Comparison of ENCODE assay signal across 36 mouse cellular contexts in genomic region chr2:105035985-105036384, GRCm38 (mm10). TPM values are rescaled to one million over a fixed set of nuclear protein-coding genes. Genes with fewer than 3 reads are reported as not detected.
DNase-seq lines count a peak whose midpoint lies in the region; ATAC-seq and TF ChIP-seq lines count a peak whose summit lies in the region.
"Had no signal": no experiment of that assay in that cellular context is flagged by ENCODE, and none has a peak within 500 bp of the region (broad histone marks: within the 10 kb centered on the region; RNA-seq: fewer than 3 reads in every experiment).

No protein-coding gene starts in this region.

- no peak for TF ChIP-seq POLR2A in CH12.LX (IDR thresholded peaks at IDR 0.05; ENCODE audit: low read depth, low read length)

- TF ChIP-seq CTCF in CH12.LX (conservative IDR thresholded peaks at IDR 0.05 in 1 of 2, IDR thresholded peaks at IDR 0.05 in 1 of 2; ENCODE audit: low read depth in 2 of 2, low read length in 2 of 2), result no peak
- no peak for TF ChIP-seq CTCF in Patski (IDR thresholded peaks at IDR 0.05)

- no peak for ATAC-seq in forebrain, embryonic 14.5 days
- no peak for ATAC-seq in forebrain, embryonic 11.5 days (replicated peaks; ENCODE audit: low FRiP score)
- peak; percentile 77; the same call in 1 of the 2 replicates for ATAC-seq in kidney, embryonic 16.5 days (ENCODE audit: low FRiP score, low TSS enrichment)
- ATAC-seq in Patski, result peak; percentile 35
- ATAC-seq: CD4-positive, CD25-positive, alpha-beta regulatory T cell, adult 4 months; forebrain, embryonic 13.5 days had no signal

- CTCF ChIA-PET in Patski (lab: Charles Lee), result no interaction called here

- no peak overlapping the region for H3K27ac ChIP-seq in forebrain, embryonic 14.5 days (ENCODE audit: low read depth, low read length)
- no peak overlapping the region for H3K27ac ChIP-seq in forebrain, embryonic 11.5 days (ENCODE audit: low read depth, low read length)
- peak overlapping the region; percentile 81 for H3K27ac ChIP-seq in kidney, embryonic 16.5 days (ENCODE audit: low read length)
- no peak overlapping the region for H3K27ac ChIP-seq in CH12.LX (ENCODE audit: insufficient read depth, low read depth)
- H3K27ac ChIP-seq: forebrain, embryonic 13.5 days; heart, embryonic 10.5 days; heart, embryonic 15.5 days; hindbrain, embryonic 15.5 days; limb, embryonic 10.5 days; limb, embryonic 15.5 days; liver, embryonic 13.5 days; neural tube, embryonic 12.5 days had no signal

- DNase-seq in forebrain, embryonic 14.5 days (ENCODE audit: low spot score), result peak; percentile 4
- DNase-seq in forebrain, embryonic 11.5 days (ENCODE audit: low spot score), result no peak
- no peak for DNase-seq in kidney, postnatal 10 days
- peak; percentile 34 for DNase-seq in CH12.LX (ENCODE audit: extremely low read depth)
- DNase-seq in Patski (ENCODE audit: low read depth, low spot score), result no peak
- DNase-seq in thymus, postnatal 0 days (ENCODE audit: low spot score), result no peak
- DNase-seq: cerebellum, adult 2 months; cerebellum, postnatal 14 days; gastrocnemius, postnatal 25 days; heart, postnatal 36 days; layer of hippocampus, postnatal 36 days; liver, embryonic 13.5 days; lung, adult 18-20 months; lung, postnatal 10 days; midbrain, embryonic 14.5 days; right cerebral cortex, postnatal 14 days; thymus, postnatal 36 days had no signal

- H3K4me1 ChIP-seq in forebrain, embryonic 14.5 days (ENCODE audit: control insufficient read depth, insufficient read depth, low read length), result no peaks in the 10 kb centered on the region; the same call in 1 of the 2 replicates
- H3K4me1 ChIP-seq in forebrain, embryonic 11.5 days (replicated peaks; ENCODE audit: control insufficient read depth, insufficient read depth, low read length), result no peaks in the 10 kb centered on the region
- H3K4me1 ChIP-seq in kidney, embryonic 16.5 days (ENCODE audit: insufficient read depth, low read length), result peaks cover 24% of the 10 kb centered on the region
- peaks cover 2 to 23% of the 10 kb centered on the region in 2 experiments; a peak in 3 of 4 replicates for H3K4me1 ChIP-seq in CH12.LX (ENCODE audit: control insufficient read depth in 1 of 2, insufficient read depth in 2 of 2)
- H3K4me1 ChIP-seq: heart, embryonic 15.5 days; hindbrain, embryonic 15.5 days; limb, embryonic 15.5 days had no signal

- H3K9me3 ChIP-seq in forebrain, embryonic 14.5 days (replicated peaks; ENCODE audit: control insufficient read depth, low read length), result no peaks in the 10 kb centered on the region
- no peaks in the 10 kb centered on the region for H3K9me3 ChIP-seq in forebrain, embryonic 11.5 days (ENCODE audit: control insufficient read depth, low read length)
- no peaks in the 10 kb centered on the region for H3K9me3 ChIP-seq in kidney, embryonic 16.5 days (ENCODE audit: low read length)
- H3K9me3 ChIP-seq in CH12.LX (replicated peaks; ENCODE audit: low read length), result no peaks in the 10 kb centered on the region
- H3K9me3 ChIP-seq: forebrain, embryonic 13.5 days; heart, embryonic 10.5 days; heart, embryonic 15.5 days; hindbrain, embryonic 15.5 days; limb, embryonic 10.5 days; limb, embryonic 15.5 days; liver, embryonic 13.5 days; neural tube, embryonic 12.5 days had no signal

- H3K4me3 ChIP-seq in forebrain, embryonic 14.5 days (ENCODE audit: low read depth, low read length), result no peak overlapping the region
- H3K4me3 ChIP-seq in forebrain, embryonic 11.5 days (ENCODE audit: low read depth, low read length), result no peak overlapping the region
- no peak overlapping the region for H3K4me3 ChIP-seq in kidney, embryonic 16.5 days (ENCODE audit: low read length)
- no peak overlapping the region for H3K4me3 ChIP-seq in CH12.LX (replicated peaks in 1 of 3; ENCODE audit: low read depth in 2 of 3, low read length in 2 of 3, poor library complexity in 1 of 3)
- H3K4me3 ChIP-seq: erythroblast, embryonic 14.5 days; forebrain, embryonic 13.5 days; heart, embryonic 10.5 days; heart, embryonic 15.5 days; hindbrain, embryonic 15.5 days; limb, embryonic 10.5 days; limb, embryonic 15.5 days; liver, embryonic 13.5 days; neural tube, embryonic 12.5 days had no signal

- H3K27me3 ChIP-seq in forebrain, embryonic 14.5 days (replicated peaks; ENCODE audit: control insufficient read depth, insufficient read depth, low read length), result no peaks in the 10 kb centered on the region
- no peaks in the 10 kb centered on the region for H3K27me3 ChIP-seq in forebrain, embryonic 11.5 days (ENCODE audit: control insufficient read depth, insufficient read depth, low read length)
- no peaks in the 10 kb centered on the region for H3K27me3 ChIP-seq in kidney, embryonic 16.5 days (ENCODE audit: insufficient read depth, low read length)
- H3K27me3 ChIP-seq in CH12.LX (replicated peaks), result no peaks in the 10 kb centered on the region
- no peaks in the 10 kb centered on the region for H3K27me3 ChIP-seq in Patski
- H3K27me3 ChIP-seq: forebrain, embryonic 13.5 days; heart, embryonic 15.5 days; hindbrain, embryonic 15.5 days; limb, embryonic 15.5 days; liver, embryonic 13.5 days; neural tube, embryonic 12.5 days had no signal

- H3K4me2 ChIP-seq in forebrain, embryonic 14.5 days (ENCODE audit: low read length), result no peak overlapping the region
- no peak overlapping the region for H3K4me2 ChIP-seq in forebrain, embryonic 11.5 days (ENCODE audit: low read depth, low read length, severe bottlenecking)
- H3K4me2 ChIP-seq in kidney, embryonic 16.5 days (replicated peaks; ENCODE audit: low read depth, low read length), result peak overlapping the region; percentile 4; the same call in 1 of the 2 replicates
- peak overlapping the region; percentile 51; the same call in 1 of the 2 replicates for H3K4me2 ChIP-seq in CH12.LX (ENCODE audit: insufficient read depth, low read depth, poor library complexity, severe bottlenecking)
- H3K4me2 ChIP-seq: forebrain, embryonic 13.5 days; heart, embryonic 15.5 days; hindbrain, embryonic 15.5 days; limb, embryonic 15.5 days; liver, embryonic 13.5 days; neural tube, embryonic 12.5 days had no signal

- POLR2A ChIA-PET in Patski (lab: Charles Lee), result no interaction called here

- in situ Hi-C loops in CH12.LX (cut with MboI; ENCODE audit: low pct_ligation_motif_present, low pct_unique_long_range_greater_than_20kb, low sequenced_read_pairs) (no loop called here), Patski (cut with MboI; ENCODE audit: low pct_unique_long_range_greater_than_20kb) (no loop called here)

- no peaks in the 10 kb centered on the region for H3K79me2 ChIP-seq in CH12.LX (replicated peaks; ENCODE audit: control insufficient read depth, extremely low read depth, insufficient read depth, poor library complexity, severe bottlenecking)

- TF ChIP-seq EP300 in CH12.LX (IDR thresholded peaks at IDR 0.05; ENCODE audit: low read length), result no peak

- TF ChIP-seq RAD21 in CH12.LX (IDR thresholded peaks at IDR 0.05; ENCODE audit: low read depth, low read length), result no peak

- H3K36me3 ChIP-seq in forebrain, embryonic 14.5 days (ENCODE audit: control insufficient read depth, insufficient read depth, low read length), result no peaks in the 10 kb centered on the region
- H3K36me3 ChIP-seq in forebrain, embryonic 11.5 days (ENCODE audit: control insufficient read depth, insufficient read depth, low read length), result no peaks in the 10 kb centered on the region
- H3K36me3 ChIP-seq in kidney, embryonic 16.5 days (ENCODE audit: insufficient read depth, low read length), result no peaks in the 10 kb centered on the region
- H3K36me3 ChIP-seq in CH12.LX (replicated peaks in 1 of 2; ENCODE audit: control insufficient read depth in 1 of 2, insufficient read depth in 1 of 2, low read length in 1 of 2), result no peaks in the 10 kb centered on the region
- H3K36me3 ChIP-seq: heart, embryonic 10.5 days; heart, embryonic 15.5 days; hindbrain, embryonic 15.5 days; limb, embryonic 10.5 days; limb, embryonic 15.5 days; liver, embryonic 13.5 days; neural tube, embryonic 12.5 days had no signal

- dilution Hi-C loops in CH12.LX (cut with MboI; ENCODE audit: extremely low pct_ligation_motif_present, extremely low pct_unique_long_range_greater_than_20kb, low sequenced_read_pairs), result no loop called here

- no peak overlapping the region for H3K9ac ChIP-seq in forebrain, embryonic 14.5 days (ENCODE audit: low read length)
- H3K9ac ChIP-seq in forebrain, embryonic 11.5 days (ENCODE audit: low read length), result no peak overlapping the region
- no peak overlapping the region for H3K9ac ChIP-seq in kidney, embryonic 16.5 days (replicated peaks; ENCODE audit: low read length)
- H3K9ac ChIP-seq in CH12.LX (ENCODE audit: insufficient read depth, low read depth), result no peak overlapping the region
- H3K9ac ChIP-seq: forebrain, embryonic 13.5 days; heart, embryonic 15.5 days; hindbrain, embryonic 15.5 days; limb, embryonic 15.5 days; liver, embryonic 13.5 days; neural tube, embryonic 12.5 days had no signal

- WGBS in forebrain, embryonic 14.5 days, result 34% methylated on average over 11 of the region's 11 CpGs
- 54% methylated on average over 11 of the region's 11 CpGs for WGBS in forebrain, embryonic 11.5 days
- WGBS in kidney, embryonic 16.5 days, result 15% methylated on average over 11 of the region's 11 CpGs

TF ChIP-seq in CH12.LX, 34 proteins besides CTCF, POLR2A, EP300 and RAD21:
- no peak for TF ChIP-seq ELF1 (IDR thresholded peaks at IDR 0.05; ENCODE audit: low read depth, low read length)
- peak; percentile 19; the same call in 1 of the 2 replicates for TF ChIP-seq ZNF384 (IDR thresholded peaks at IDR 0.05; ENCODE audit: low read depth, low read length)
- TF ChIP-seq IRF4 (IDR thresholded peaks at IDR 0.05; ENCODE audit: low read depth, low read length), result peak; percentile 29; the same call in 1 of the 2 replicates

RNA-seq across cellular contexts. Expression of gene Eif3m, which starts 19.1 kb away (rescaled TPM):
- 249 and 273 TPM in 2 replicates for polyA plus RNA-seq in forebrain, embryonic 14.5 days (2014; fragmentation: Nextera tagmentation; extraction: Ambion mirVana)
- polyA plus RNA-seq in forebrain, embryonic 11.5 days (2014; fragmentation: Nextera tagmentation; extraction: Ambion mirVana), result 262 and 276 TPM in 2 replicates
- polyA plus RNA-seq in kidney, embryonic 16.5 days (2015; fragmentation: Nextera tagmentation; extraction: Ambion mirVana), result 332 and 352 TPM in 2 replicates
- total RNA-seq in CH12.LX (2012; rRNA removed), result 273 and 298 TPM in 2 replicates
- 558 and 637 TPM in 2 replicates for total RNA-seq in CH12.LX (2014; rRNA removed)
- 233 and 268 TPM in 2 replicates for polyA plus RNA-seq in CH12.LX (2012; ENCODE audit: insufficient read length, low read depth)
- 235 TPM for polyA plus RNA-seq in Patski (2021)
- 403 and 418 TPM in 2 replicates for polyA plus RNA-seq in thymus, postnatal 0 days (2015; fragmentation: Nextera tagmentation; extraction: Ambion mirVana)

RNA-seq across cellular contexts. Expression of gene Gm11060, which starts 55.8 kb away (rescaled TPM):
- not detected in 2 replicates for polyA plus RNA-seq in forebrain, embryonic 14.5 days (2014; fragmentation: Nextera tagmentation; extraction: Ambion mirVana)
- polyA plus RNA-seq in forebrain, embryonic 11.5 days (2014; fragmentation: Nextera tagmentation; extraction: Ambion mirVana), result not detected in 2 replicates
- polyA plus RNA-seq in kidney, embryonic 16.5 days (2015; fragmentation: Nextera tagmentation; extraction: Ambion mirVana), result not detected in 2 replicates
- total RNA-seq in CH12.LX (2012; rRNA removed) (not detected in 2 replicates), CH12.LX (2014; rRNA removed) (not detected in 2 replicates)
- polyA plus RNA-seq in CH12.LX (2012; ENCODE audit: insufficient read length, low read depth) (not detected in 2 replicates), Patski (2021) (not detected)
- not detected in 2 replicates for polyA plus RNA-seq in thymus, postnatal 0 days (2015; fragmentation: Nextera tagmentation; extraction: Ambion mirVana)
- total RNA-seq: adrenal gland, postnatal 36 days; gastrocnemius, adult 18-20 months; gastrocnemius, postnatal 25 days; heart, postnatal 36 days; layer of hippocampus, postnatal 36 days had no signal
- polyA plus RNA-seq: CD4-positive, CD25-positive, alpha-beta regulatory T cell, adult 4 months; cerebellum, adult 2 months; cortical plate, adult 2 months; embryonic facial prominence, embryonic 14.5 days; erythroblast, embryonic 14.5 days; forebrain, embryonic 13.5 days; frontal cortex, adult 2 months; heart, embryonic 10.5 days; heart, embryonic 15.5 days; hindbrain, embryonic 15.5 days; intestine, embryonic 14.5 days; kidney, adult 2 months; large intestine, adult 2 months; limb, embryonic 10.5 days; limb, embryonic 15.5 days; liver, embryonic 13.5 days; midbrain, embryonic 14.5 days; neural tube, embryonic 12.5 days; stomach, embryonic 16.5 days had no signal

Comparison
In these comparisons a context has a peak if more than half of its experiments do, and no peak if none do; other contexts are left out.
1. DNase-seq: peak in forebrain, embryonic 14.5 days (single experiment) and CH12.LX (single experiment); none in forebrain, embryonic 11.5 days (single experiment), kidney, postnatal 10 days (single experiment), Patski (single experiment) and thymus, postnatal 0 days (single experiment).
2. ATAC-seq: peak in kidney, embryonic 16.5 days (single experiment) and Patski (single experiment); none in forebrain, embryonic 14.5 days (single experiment) and forebrain, embryonic 11.5 days (single experiment).
3. H3K4me2 ChIP-seq: peak in kidney, embryonic 16.5 days (single experiment) and CH12.LX (single experiment); none in forebrain, embryonic 14.5 days (single experiment) and forebrain, embryonic 11.5 days (single experiment).